In the genomic region with DNA sequence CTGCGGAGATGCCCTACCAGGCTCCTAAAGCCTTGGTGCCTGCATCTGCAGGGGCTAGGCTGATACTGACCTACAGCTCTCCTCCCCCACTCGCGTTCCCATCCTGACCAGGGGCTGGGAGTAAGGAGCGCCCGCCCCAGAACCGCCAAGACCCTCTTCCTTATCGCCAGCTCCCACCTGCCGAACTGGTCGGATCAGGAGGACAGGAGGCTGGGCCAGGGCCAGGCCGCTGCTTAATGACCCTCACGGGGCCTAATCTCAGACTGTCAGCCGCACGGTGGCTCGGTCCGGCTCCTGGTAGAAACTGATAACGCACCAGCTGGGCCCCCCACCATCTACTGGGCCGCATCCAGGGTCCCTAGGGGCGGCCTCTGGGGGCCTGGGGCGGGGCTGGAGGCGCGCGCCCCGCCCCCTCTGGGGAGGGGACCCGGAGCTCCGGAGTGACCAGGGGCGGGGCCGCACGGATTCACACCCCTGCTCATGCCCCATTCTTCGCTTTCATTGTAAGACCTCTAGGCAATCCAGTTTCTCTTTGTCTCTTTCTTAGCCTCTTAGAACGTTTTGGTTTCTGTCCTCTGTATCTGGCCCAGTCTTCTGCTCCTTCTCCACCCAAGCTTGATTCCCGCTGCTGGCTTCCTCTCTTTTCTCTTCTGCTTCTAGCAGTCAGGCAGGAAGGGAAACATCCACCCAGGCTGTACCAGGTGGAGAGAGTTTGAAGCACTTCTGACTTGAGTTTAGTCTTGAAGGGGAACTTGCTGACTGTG, we compare ENCODE assay signal across 8 mouse cellular contexts. TPM values are rescaled to one million over a fixed set of nuclear protein-coding genes. Genes with fewer than 3 reads are reported as not detected.
A peak's percentile ranks its signal among the peaks of the same experiment; 100 is the strongest.
DNase-seq lines count a peak whose midpoint lies in the region; ATAC-seq and TF ChIP-seq lines count a peak whose summit lies in the region.

No protein-coding gene starts in this region.

- DNase-seq in heart, adult 11 months, result peak; percentile 94
- no peak for DNase-seq in heart, adult 8-10 months (ENCODE audit: low spot score)
- peak; percentile 83 for DNase-seq in c-Kit-positive CD71-positive TER-119-negative erythroid progenitor cells, embryonic 14.5 days (ENCODE audit: low read depth)
- peak; percentile 45 for DNase-seq in lung, postnatal 10 days
- DNase-seq in T-cell, adult 2 months (ENCODE audit: low spot score), result no peak

- peak; percentile 92 for ATAC-seq in heart, embryonic 11.5 days (replicated peaks; ENCODE audit: insufficient number of reproducible peaks, low FRiP score, low TSS enrichment)
- peak; percentile 82 for ATAC-seq in kidney, embryonic 14.5 days (ENCODE audit: low FRiP score, low TSS enrichment)

- under 1% methylated on average over 27 of the region's 31 CpGs for WGBS in heart, embryonic 11.5 days (ENCODE audit: insufficient replicate concordance)
- 1% methylated on average over 29 of the region's 31 CpGs for WGBS in kidney, embryonic 14.5 days
- WGBS in small intestine, adult 2 months, result 2% methylated on average over 31 of the region's 31 CpGs

- H3K27ac ChIP-seq in heart, embryonic 11.5 days (ENCODE audit: low read depth, low read length), result peak overlapping the region; percentile 84
- H3K27ac ChIP-seq in kidney, embryonic 14.5 days (ENCODE audit: low read depth, low read length), result peak overlapping the region; percentile 71; the same call in 1 of the 2 replicates
- H3K27ac ChIP-seq in small intestine, adult 2 months (ENCODE audit: insufficient read depth, low read depth, low read length), result no peak overlapping the region

- peaks cover 9% of the 10 kb centered on the region for H3K4me1 ChIP-seq in heart, embryonic 11.5 days (ENCODE audit: control insufficient read depth, insufficient read depth, low read length)
- H3K4me1 ChIP-seq in kidney, embryonic 14.5 days (ENCODE audit: control insufficient read depth, insufficient read depth, low read length), result peaks cover 17% of the 10 kb centered on the region; the same call in 1 of the 2 replicates
- peaks cover 8% of the 10 kb centered on the region for H3K4me1 ChIP-seq in small intestine, adult 2 months (ENCODE audit: control insufficient read depth, insufficient read depth, insufficient read length, low read length)

- H3K9me3 ChIP-seq in heart, embryonic 11.5 days (replicated peaks; ENCODE audit: control insufficient read depth, low read length), result no peaks in the 10 kb centered on the region
- no peaks in the 10 kb centered on the region for H3K9me3 ChIP-seq in kidney, embryonic 14.5 days (ENCODE audit: control insufficient read depth, low read length)

- TF ChIP-seq POLR2A in small intestine, adult 2 months (IDR thresholded peaks at IDR 0.05; ENCODE audit: low read depth, low read length), result no peak

- peak overlapping the region; percentile 43 for H3K4me3 ChIP-seq in heart, embryonic 11.5 days (ENCODE audit: low read depth, low read length)
- peak overlapping the region; percentile 43 for H3K4me3 ChIP-seq in kidney, embryonic 14.5 days (ENCODE audit: low read length)
- H3K4me3 ChIP-seq in small intestine, adult 2 months (ENCODE audit: low read depth, low read length), result peak overlapping the region; percentile 44

- peak overlapping the region; percentile 85 for H3K4me2 ChIP-seq in heart, embryonic 11.5 days
- H3K4me2 ChIP-seq in kidney, embryonic 14.5 days (replicated peaks; ENCODE audit: low read depth, low read length), result peak overlapping the region; percentile 89

- no peak for TF ChIP-seq CTCF in small intestine, adult 2 months (IDR thresholded peaks at IDR 0.05; ENCODE audit: extremely low read depth, insufficient read length, insufficient replicate concordance, low read depth, low read length)

- H3K9ac ChIP-seq in heart, embryonic 11.5 days (ENCODE audit: low read depth, low read length), result peak overlapping the region; percentile 63
- H3K9ac ChIP-seq in kidney, embryonic 14.5 days (ENCODE audit: low read depth, low read length), result peak overlapping the region; percentile 32; the same call in 1 of the 2 replicates

- H3K27me3 ChIP-seq in heart, embryonic 11.5 days (ENCODE audit: control insufficient read depth, insufficient read depth, low read length), result peaks cover 22% of the 10 kb centered on the region
- peaks cover 20% of the 10 kb centered on the region for H3K27me3 ChIP-seq in kidney, embryonic 14.5 days (ENCODE audit: control insufficient read depth, insufficient read depth, low read length)
- H3K27me3 ChIP-seq in small intestine, adult 2 months (ENCODE audit: control insufficient read depth, insufficient read depth, low read length), result 0 out of 2 replicates have a peak, but pooled peaks cover 3% of the 10 kb centered on the region

- no peaks in the 10 kb centered on the region for H3K36me3 ChIP-seq in heart, embryonic 11.5 days (ENCODE audit: control insufficient read depth, insufficient read depth, low read length)
- no peaks in the 10 kb centered on the region for H3K36me3 ChIP-seq in kidney, embryonic 14.5 days (ENCODE audit: control insufficient read depth, insufficient read depth, low read length)
- H3K36me3 ChIP-seq in small intestine, adult 2 months (ENCODE audit: control insufficient read depth, insufficient read depth, low read length), result no peaks in the 10 kb centered on the region

RNA-seq across cellular contexts. Expression of gene Pdzk1ip1, which starts 7.3 kb away (rescaled TPM):
- under 1 TPM in 2 of 4 experiments, not detected in 2; 0.71 to 0.86 TPM for total RNA-seq in heart, adult 8-10 months (2022)
- 57.3 and 66.1 TPM in 2 replicates for polyA plus RNA-seq in heart, embryonic 11.5 days (2014; fragmentation: Nextera tagmentation; extraction: Ambion mirVana)
- 87.9 and 90.5 TPM in 2 replicates for polyA plus RNA-seq in kidney, embryonic 14.5 days (2014; fragmentation: Nextera tagmentation; extraction: Ambion mirVana)
- polyA plus RNA-seq in small intestine, adult 2 months (2012; rRNA removed), result 8.4 and 10.7 TPM in 2 replicates

RNA-seq across cellular contexts. Expression of gene Cyp4x1, which starts 38.2 kb away (rescaled TPM):
- not detected for total RNA-seq in heart, adult 8-10 months (2022)
- 0.10 and 0.21 TPM in 2 replicates for polyA plus RNA-seq in heart, embryonic 11.5 days (2014; fragmentation: Nextera tagmentation; extraction: Ambion mirVana)
- 0.37 and 0.54 TPM in 2 replicates for polyA plus RNA-seq in kidney, embryonic 14.5 days (2014; fragmentation: Nextera tagmentation; extraction: Ambion mirVana)
- not detected in 2 replicates for polyA plus RNA-seq in small intestine, adult 2 months (2012; rRNA removed)

RNA-seq across cellular contexts. Expression of gene Tal1, which starts 39.6 kb away (rescaled TPM):
- 1 to 10 TPM; 2.5 to 3.6 (median 2.9) TPM for total RNA-seq in heart, adult 8-10 months (2022)
- 10.1 and 14.1 TPM in 2 replicates for polyA plus RNA-seq in heart, embryonic 11.5 days (2014; fragmentation: Nextera tagmentation; extraction: Ambion mirVana)
- polyA plus RNA-seq in kidney, embryonic 14.5 days (2014; fragmentation: Nextera tagmentation; extraction: Ambion mirVana), result 1.7 and 2.0 TPM in 2 replicates
- 0.71 and 1.8 TPM in 2 replicates for polyA plus RNA-seq in small intestine, adult 2 months (2012; rRNA removed)

Comparison
In these comparisons a context has a peak if more than half of its experiments do, and no peak if none do; other contexts are left out.
1. DNase-seq: peak in heart, adult 11 months (single experiment), c-Kit-positive CD71-positive TER-119-negative erythroid progenitor cells, embryonic 14.5 days (single experiment) and lung, postnatal 10 days (single experiment); none in heart, adult 8-10 months (single experiment) and T-cell, adult 2 months (single experiment).
2. Peak in every context shown above with its lines, with median percentiles within 50 percentile points of each other: H3K4me3 ChIP-seq.